ENCODE assay signal across 8 mouse cellular contexts in genomic region chr6:124769101-124769765, GRCm38 (mm10). TPM values are rescaled to one million over a fixed set of nuclear protein-coding genes. Genes with fewer than 3 reads are reported as not detected.
DNase-seq lines count a peak whose midpoint lies in the region; ATAC-seq lines count a peak whose summit lies in the region.

Gene Eno2 (minus strand): TSS chr6:124769673.

- peak within 1 kb of the TSS; percentile 68 for H3K4me2 ChIP-seq in liver, embryonic 13.5 days
- peak within 1 kb of the TSS; percentile 71 for H3K4me2 ChIP-seq in neural tube, embryonic 14.5 days (ENCODE audit: low read depth, low read length)

- no peak within 1 kb of the TSS for H3K27ac ChIP-seq in liver, embryonic 13.5 days
- peak within 1 kb of the TSS; percentile 64 for H3K27ac ChIP-seq in neural tube, embryonic 14.5 days (ENCODE audit: low read depth, low read length)

- H3K27me3 ChIP-seq in liver, embryonic 13.5 days, result peaks cover 69% of the 10 kb centered on the region
- no peaks in the 10 kb centered on the region; the same call in 1 of the 2 replicates for H3K27me3 ChIP-seq in neural tube, embryonic 14.5 days (ENCODE audit: control insufficient read depth, insufficient read depth, low read length)

- ATAC-seq in liver, embryonic 13.5 days (ENCODE audit: low read depth), result peak; percentile 32; the same call in 1 of the 2 replicates
- peak; percentile 90 for ATAC-seq in neural tube, embryonic 14.5 days (ENCODE audit: low read depth)

- H3K4me3 ChIP-seq in liver, embryonic 13.5 days (replicated peaks), result peak within 1 kb of the TSS; percentile 52
- H3K4me3 ChIP-seq in neural tube, embryonic 14.5 days (ENCODE audit: low read depth, low read length), result peak within 1 kb of the TSS; percentile 47

- 2% methylated on average over 54 of the region's 54 CpGs for WGBS in liver, embryonic 13.5 days (ENCODE audit: insufficient replicate concordance)
- WGBS in neural tube, embryonic 14.5 days, result 2% methylated on average over 53 of the region's 54 CpGs

- peak within 1 kb of the TSS; percentile 41 for H3K9ac ChIP-seq in liver, embryonic 13.5 days
- H3K9ac ChIP-seq in neural tube, embryonic 14.5 days (replicated peaks; ENCODE audit: low read depth, low read length), result peak within 1 kb of the TSS; percentile 57

- no peaks in the 10 kb centered on the region for H3K36me3 ChIP-seq in liver, embryonic 13.5 days
- no peaks in the 10 kb centered on the region for H3K36me3 ChIP-seq in neural tube, embryonic 14.5 days (ENCODE audit: control insufficient read depth, insufficient read depth, low read length)

- peaks cover 20% of the 10 kb centered on the region for H3K4me1 ChIP-seq in liver, embryonic 13.5 days (replicated peaks)
- peaks cover 9% of the 10 kb centered on the region for H3K4me1 ChIP-seq in neural tube, embryonic 14.5 days (ENCODE audit: control insufficient read depth, insufficient read depth, low read length)

- H3K9me3 ChIP-seq in liver, embryonic 13.5 days (replicated peaks), result no peaks in the 10 kb centered on the region
- H3K9me3 ChIP-seq in neural tube, embryonic 14.5 days (ENCODE audit: control insufficient read depth, low read length), result no peaks in the 10 kb centered on the region

- DNase-seq in B cell, adult 2 months, result peak; percentile 66 to 69
- peak; percentile 73 for DNase-seq in MN1 (ENCODE audit: low spot score)
- peak; percentile 89 to 90 for DNase-seq in cerebellum, postnatal 14 days
- DNase-seq in gastrocnemius, postnatal 4 days (ENCODE audit: low spot score in 2 of 2), result peak; percentile 59 to 69
- DNase-seq in kidney, postnatal 10 days, result peak; percentile 75
- DNase-seq in liver, embryonic 13.5 days, result no peak
- no peak for DNase-seq in spleen, postnatal 36 days (ENCODE audit: low spot score in 2 of 2)

RNA-seq across cellular contexts. Expression of gene Eno2, which starts in this region (rescaled TPM):
- 1 to 10 TPM; 6.0 to 6.5 TPM for total RNA-seq in gastrocnemius, postnatal 4 days (2021)
- 0.32 and 0.42 TPM in 2 replicates for polyA plus RNA-seq in liver, embryonic 13.5 days (2015; fragmentation: Nextera tagmentation; extraction: Ambion mirVana)
- 154 and 205 TPM in 2 replicates for polyA plus RNA-seq in neural tube, embryonic 14.5 days (2014; fragmentation: Nextera tagmentation; extraction: Ambion mirVana)

Comparison
In these comparisons a context has a peak if more than half of its experiments do, and no peak if none do; other contexts are left out.
1. RNA of gene Eno2 (polyA plus RNA-seq): 154 to 205 TPM in neural tube, embryonic 14.5 days; 0.32 to 0.42 TPM in liver, embryonic 13.5 days; every median in the first group is over 100 times any median in the second.
2. Peak in ATAC-seq, H3K4me3 ChIP-seq, H3K9ac ChIP-seq and H3K4me2 ChIP-seq in liver, embryonic 13.5 days; RNA of the gene not detected or under 1 TPM.
3. DNase-seq: peak in B cell, adult 2 months (2 of 2), MN1 (single experiment), cerebellum, postnatal 14 days (2 of 2), gastrocnemius, postnatal 4 days (2 of 2) and kidney, postnatal 10 days (single experiment); none in liver, embryonic 13.5 days (single experiment) and spleen, postnatal 36 days (0 of 2).